Mouse (Mus musculus) heart, embryonic 13.5 days (tissue): ENCODE data around the gene Tcea3. TPM values are rescaled to one million over a fixed set of nuclear protein-coding genes. Genes with fewer than 3 reads are reported as not detected.

Experiments used
- polyA plus RNA-seq: library from polyadenylated mRNA; unstranded; fragments of >200 nt; fragmentation: Nextera tagmentation; extraction: Ambion mirVana; gene quantifications from 2 replicates; pipeline ENCODE4 v1.2.1, GENCODE M21; 2015

The Tcea3 gene
- polyA plus RNA-seq, 1 experiment from 2014 or later, result 58.8 TPM

Other genes with a start within 250 kb of the Tcea3 start
- gene Eloa, start 226.0 kb upstream of the Tcea3 start, polyA plus RNA-seq, result 28.5 and 29.4 TPM in 2 replicates
- gene Rpl11, start 194.3 kb upstream of the Tcea3 start, polyA plus RNA-seq, result 270 and 324 TPM in 2 replicates
- 288 and 305 TPM in 2 replicates for gene Id3, start 104.2 kb upstream of the Tcea3 start, polyA plus RNA-seq
- 6.2 and 6.6 TPM in 2 replicates for gene E2f2, start 75.3 kb upstream of the Tcea3 start, polyA plus RNA-seq
- 2.6 and 3.4 TPM in 2 replicates for gene Asap3, start 41.4 kb upstream of the Tcea3 start, polyA plus RNA-seq
- gene Zfp46, start 37.0 kb downstream of the Tcea3 start, polyA plus RNA-seq, result 18.3 and 19.7 TPM in 2 replicates
- gene Hnrnpr, start 63.2 kb downstream of the Tcea3 start, polyA plus RNA-seq, result 109 and 116 TPM in 2 replicates
- 0.16 TPM in 1 of 2 replicates, not detected in the other for gene Htr1d, start 175.8 kb downstream of the Tcea3 start, polyA plus RNA-seq
- 0.17 TPM in 1 of 2 replicates, not detected in the other for gene 6030445D17Rik, start 214.5 kb downstream of the Tcea3 start, polyA plus RNA-seq
- 89.2 and 100 TPM in 2 replicates for gene Luzp1, start 222.0 kb downstream of the Tcea3 start, polyA plus RNA-seq